Mouse (Mus musculus): Measurements from ENCODE around the gene Olfr665.
"Not testable (repeated sequence)": the region's sequence is repeated elsewhere in the genome, so short reads cannot be mapped to it uniquely, and the experiment has no call there.

Gene Olfr665

DNA sequence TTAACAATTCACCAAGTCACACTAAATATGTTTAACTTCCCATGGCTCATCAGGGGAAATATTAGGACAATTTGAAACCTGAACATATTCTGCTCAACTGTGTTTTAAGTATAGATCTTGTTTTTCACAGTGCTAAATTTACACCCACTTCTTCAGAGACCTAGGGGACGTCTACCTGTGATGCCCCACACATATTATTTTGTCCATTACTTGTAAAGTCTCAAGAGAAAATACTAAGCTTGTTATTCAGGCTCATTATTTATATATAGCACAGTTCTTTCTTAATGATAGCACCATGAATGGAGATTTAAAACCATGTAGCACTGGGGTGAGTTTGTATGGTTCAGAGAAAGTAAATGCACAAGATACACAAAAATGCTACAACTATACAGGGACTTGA is at the start of gene Olfr665:
Gene Olfr665, plus strand, starts transcription at position 301 of the 400 bp plus-strand sequence.
- no peak for DNase-seq (ENCODE audit: low spot score)

- DNase-seq (ENCODE audit: low spot score): no peak
Measured at GRCm38 (mm10) chr7:104842503-104842902, 35.3 kb upstream of the Olfr665 start, which contains the start of gene Usp17lb. Usp17lb (minus strand) TSS chr7:104842603.

- DNase-seq (ENCODE audit: low spot score): no peak
Measured at GRCm38 (mm10) chr7:104843731-104844287, 34.0 kb upstream of the Olfr665 start.

- not testable (repeated sequence) for DNase-seq (ENCODE audit: low spot score)
Measured at GRCm38 (mm10) chr7:104851546-104851945, 26.3 kb upstream of the Olfr665 start.

- no peak for DNase-seq (ENCODE audit: low spot score)
Measured at GRCm38 (mm10) chr7:104855248-104855750, 22.5 kb upstream of the Olfr665 start.

- not testable (repeated sequence) for DNase-seq (ENCODE audit: low spot score)
Measured at GRCm38 (mm10) chr7:104856709-104857108, 21.1 kb upstream of the Olfr665 start, which contains the start of gene Usp17la. Usp17la (plus strand) TSS chr7:104857009.

DNA sequence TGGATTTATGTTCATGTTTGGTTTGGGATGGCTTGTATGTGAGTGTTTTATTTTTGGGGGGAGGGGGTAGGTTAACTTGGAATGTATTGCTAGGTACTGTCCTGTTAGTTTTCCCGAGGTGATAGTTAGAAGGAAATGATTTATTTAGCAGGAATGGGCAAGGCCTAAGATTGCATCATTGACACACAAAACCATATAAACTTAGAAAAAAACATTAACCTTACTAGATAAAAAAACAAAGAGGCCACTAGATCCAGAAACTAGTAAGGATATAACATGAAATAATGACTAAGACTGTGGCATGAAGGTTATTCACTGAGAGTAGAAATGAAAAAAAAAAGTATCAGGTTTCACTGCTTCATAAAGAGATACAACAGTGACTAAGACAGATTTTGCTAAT is 20.1 kb upstream of the Olfr665 start:
- DNase-seq (ENCODE audit: low spot score): no peak

GRCm38 (mm10) chr7:104861381-104861780 is 16.4 kb upstream of the Olfr665 start:
- no peak for DNase-seq (ENCODE audit: low spot score)

DNA sequence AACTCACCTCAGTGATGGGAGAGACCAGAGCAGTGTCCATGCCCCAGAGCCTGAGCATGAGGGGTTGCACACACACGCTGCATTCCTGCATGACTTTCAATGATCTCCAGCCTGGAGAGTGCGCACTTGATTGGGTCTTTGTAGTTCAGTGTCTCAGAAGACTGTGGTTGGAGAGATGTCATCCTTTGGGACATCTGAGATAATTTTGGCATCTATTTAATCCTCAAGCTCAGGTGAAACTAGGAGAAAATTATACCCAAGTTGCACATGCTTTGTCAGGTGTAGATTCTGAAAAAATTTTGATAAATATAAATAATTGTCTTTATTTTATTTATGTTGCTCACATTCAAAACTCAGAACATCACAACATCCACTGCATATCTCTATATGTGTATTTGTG is 18.0 kb downstream of the Olfr665 start, which contains the start of gene Olfr666:
Gene Olfr666, minus strand, starts transcription at position 101 of the 400 bp plus-strand sequence.
- no peak for DNase-seq (ENCODE audit: low spot score)

- no peak for DNase-seq (ENCODE audit: low spot score)
Measured at GRCm38 (mm10) chr7:104921382-104921781, 43.6 kb downstream of the Olfr665 start, which contains the start of gene Olfr667. Olfr667 (minus strand) TSS chr7:104921482.

GRCm38 (mm10) chr7:104927957-104928356 is 50.1 kb downstream of the Olfr665 start, which contains the start of gene Olfr668:
Olfr668 (minus strand) TSS chr7:104928057.
- DNase-seq (ENCODE audit: low spot score): no peak
